Mouse (Mus musculus) MEL (cell line): ENCODE results near the gene Ostf1. TPM values are rescaled to one million over a fixed set of nuclear protein-coding genes. Genes with fewer than 3 reads are reported as not detected.

Experiments used
- DNase-seq: peaks from one replicate; pipeline ENCODE4 v3.0.0; 2011; ENCODE audit warnings: low read depth, low spot score
- H3K27ac ChIP-seq: 2 replicates; pipeline ENCODE4 v1.5.1; 2012; ENCODE audit warnings: low read depth, mild to moderate bottlenecking, control low read depth, low read length, moderate library complexity; ENCODE audit not compliant: control insufficient read depth
- H3K27me3 ChIP-seq, 2 experiments: fragments of 150-350 bp in 1 of 2; sonication (generic) in 1 of 2; 2 replicates each; pipeline ENCODE4 v1.6.1; 2012; ENCODE audit warnings: low read length in 2 of 2, mild to moderate bottlenecking in 2 of 2, improper control_type of control experiment in 1 of 2, moderate library complexity in 1 of 2; ENCODE audit not compliant: insufficient read depth in 2 of 2, control insufficient read depth in 1 of 2
- H3K36me3 ChIP-seq, 2 experiments: 2 replicates each; pipeline ENCODE4 v1.6.1; 2012 to 2014; ENCODE audit warnings: low read length in 2 of 2, improper control_type of control experiment in 1 of 2, inconsistent platforms in 1 of 2, mild to moderate bottlenecking in 1 of 2; ENCODE audit not compliant: insufficient read depth in 2 of 2, control insufficient read depth in 1 of 2
- H3K4me1 ChIP-seq, 2 experiments: fragments of 150-350 bp in 1 of 2; sonication (generic) in 1 of 2; 2 replicates each; pipeline ENCODE4 v1.6.1; 2012; ENCODE audit warnings: low read length in 2 of 2, improper control_type of control experiment in 1 of 2, mild to moderate bottlenecking in 1 of 2; ENCODE audit not compliant: insufficient read depth in 2 of 2, control insufficient read depth in 1 of 2
- H3K4me3 ChIP-seq, 2 experiments: fragments of 150-350 bp in 1 of 2; sonication (generic) in 1 of 2; 2 replicates each; pipeline ENCODE4 v1.5.1; 2012; ENCODE audit warnings: low read depth in 2 of 2, low read length in 2 of 2, mild to moderate bottlenecking in 2 of 2, moderate library complexity in 2 of 2, control low read depth in 1 of 2, improper control_type of control experiment in 1 of 2; ENCODE audit not compliant: control insufficient read depth in 1 of 2, insufficient read depth in 1 of 2
- H3K79me2 ChIP-seq: 2 replicates; pipeline ENCODE4 v1.6.1; 2012; ENCODE audit warnings: mild to moderate bottlenecking, low read length, moderate library complexity; ENCODE audit not compliant: control insufficient read depth, poor library complexity, insufficient read depth
- H3K9ac ChIP-seq: 2 replicates; pipeline ENCODE4 v1.6.1; 2012; ENCODE audit warnings: low read depth, mild to moderate bottlenecking, control low read depth, low read length, moderate library complexity; ENCODE audit not compliant: control insufficient read depth, poor library complexity, severe bottlenecking
- H3K9me3 ChIP-seq: fragments of 150-350 bp; sonication (generic); replicated peaks from 2 replicates; pipeline ENCODE4 v1.6.1; 2012; ENCODE audit warnings: mild to moderate bottlenecking, low read length, improper control_type of control experiment, moderate library complexity; ENCODE audit not compliant: insufficient read depth
- CHD2 ChIP-seq: IDR thresholded peaks from 2 replicates; pipeline ENCODE4 v1.6.1; 2011; ENCODE audit warnings: low read length, improper control_type of control experiment
- E2F4 ChIP-seq: IDR thresholded peaks from 2 replicates; pipeline ENCODE4 v1.6.1; 2011; ENCODE audit warnings: low read depth, low read length, improper control_type of control experiment, borderline replicate concordance
- ELF1 ChIP-seq: IDR thresholded peaks from 2 replicates; pipeline ENCODE4 v1.6.1; 2014; ENCODE audit warnings: low read depth, mild to moderate bottlenecking, inconsistent platforms, low read length, improper control_type of control experiment, moderate library complexity
- ETS1 ChIP-seq: IDR thresholded peaks from 2 replicates; pipeline ENCODE4 v1.6.1; 2012; ENCODE audit warnings: low read depth, mild to moderate bottlenecking, inconsistent platforms, low read length, improper control_type of control experiment, moderate library complexity
- GATA1 ChIP-seq: IDR thresholded peaks from 2 replicates; pipeline ENCODE4 v1.6.1; 2011; ENCODE audit warnings: low read depth, low read length, improper control_type of control experiment
- JUND ChIP-seq: IDR thresholded peaks from 2 replicates; pipeline ENCODE4 v1.6.1; 2011; ENCODE audit warnings: low read depth, mild to moderate bottlenecking, improper control_type of control experiment, low read length
- MAFK ChIP-seq: IDR thresholded peaks from 2 replicates; pipeline ENCODE4 v1.6.1; 2011; ENCODE audit warnings: low read depth, mild to moderate bottlenecking, low read length, improper control_type of control experiment, borderline replicate concordance
- MAZ ChIP-seq: IDR thresholded peaks from 2 replicates; pipeline ENCODE4 v1.6.1; 2012; ENCODE audit warnings: low read depth, mild to moderate bottlenecking, inconsistent platforms, low read length, improper control_type of control experiment
- MEF2A ChIP-seq: IDR thresholded peaks from 2 replicates; pipeline ENCODE4 v1.6.1; 2014; ENCODE audit warnings: low read depth, mild to moderate bottlenecking, inconsistent platforms, low read length, improper control_type of control experiment; ENCODE audit not compliant: poor library complexity, insufficient replicate concordance, severe bottlenecking; ENCODE audit errors: extremely low read depth
- NELFE ChIP-seq: IDR thresholded peaks from 2 replicates; pipeline ENCODE4 v1.6.1; 2011; ENCODE audit warnings: low read depth, low read length, improper control_type of control experiment
- NRF1 ChIP-seq: IDR thresholded peaks from 2 replicates; pipeline ENCODE4 v1.6.1; 2014; ENCODE audit warnings: low read depth, mild to moderate bottlenecking, inconsistent platforms, low read length, improper control_type of control experiment, moderate library complexity; ENCODE audit not compliant: poor library complexity, insufficient read depth, severe bottlenecking
- RAD21 ChIP-seq: IDR thresholded peaks from 2 replicates; pipeline ENCODE4 v1.6.1; 2011; ENCODE audit warnings: mild to moderate bottlenecking, low read depth, low read length, improper control_type of control experiment
- RCOR1 ChIP-seq: IDR thresholded peaks from 2 replicates; pipeline ENCODE4 v1.6.1; 2012; ENCODE audit warnings: low read depth, mild to moderate bottlenecking, inconsistent platforms, low read length, improper control_type of control experiment
- SMC3 ChIP-seq: IDR thresholded peaks from 2 replicates; pipeline ENCODE4 v1.6.1; 2011; ENCODE audit warnings: low read depth, low read length, improper control_type of control experiment
- TAL1 ChIP-seq: IDR thresholded peaks from 2 replicates; pipeline ENCODE4 v1.6.1; 2012; ENCODE audit warnings: mild to moderate bottlenecking, inconsistent platforms, low read length, moderate library complexity, mixed read lengths
- TBP ChIP-seq: IDR thresholded peaks from 2 replicates; pipeline ENCODE4 v1.8.0; 2011; ENCODE audit warnings: low read depth, low read length, improper control_type of control experiment
- ZC3H11A ChIP-seq: IDR thresholded peaks from 2 replicates; pipeline ENCODE4 v1.6.1; 2012; ENCODE audit warnings: low read depth, mild to moderate bottlenecking, inconsistent platforms, low read length, improper control_type of control experiment
- polyA plus RNA-seq, 2 experiments: library from polyadenylated mRNA; stranded (reverse) in 1 of 2; unstranded in 1 of 2; fragments of >175 nt in 1 of 2; fragments of >200 nt in 1 of 2; gene quantifications; 2 replicates each; pipeline versions ENCODE4 v1.2.1 to v1.2.4; 2012; ENCODE audit warnings: low replicate concordance in 2 of 2, low read depth in 1 of 2; ENCODE audit not compliant: insufficient read length in 2 of 2, insufficient read depth in 1 of 2, missing spikeins in 1 of 2
- total RNA-seq: library from RNA; depleted of rRNA; stranded (reverse); fragments of 300-350 nt; gene quantifications from 2 replicates; pipeline ENCODE4 v1.2.3, GENCODE M21; 2012

Gene Ostf1
- total and polyA plus RNA-seq, 3 experiments = 117 to 162 TPM; not detected in 1

DNA sequence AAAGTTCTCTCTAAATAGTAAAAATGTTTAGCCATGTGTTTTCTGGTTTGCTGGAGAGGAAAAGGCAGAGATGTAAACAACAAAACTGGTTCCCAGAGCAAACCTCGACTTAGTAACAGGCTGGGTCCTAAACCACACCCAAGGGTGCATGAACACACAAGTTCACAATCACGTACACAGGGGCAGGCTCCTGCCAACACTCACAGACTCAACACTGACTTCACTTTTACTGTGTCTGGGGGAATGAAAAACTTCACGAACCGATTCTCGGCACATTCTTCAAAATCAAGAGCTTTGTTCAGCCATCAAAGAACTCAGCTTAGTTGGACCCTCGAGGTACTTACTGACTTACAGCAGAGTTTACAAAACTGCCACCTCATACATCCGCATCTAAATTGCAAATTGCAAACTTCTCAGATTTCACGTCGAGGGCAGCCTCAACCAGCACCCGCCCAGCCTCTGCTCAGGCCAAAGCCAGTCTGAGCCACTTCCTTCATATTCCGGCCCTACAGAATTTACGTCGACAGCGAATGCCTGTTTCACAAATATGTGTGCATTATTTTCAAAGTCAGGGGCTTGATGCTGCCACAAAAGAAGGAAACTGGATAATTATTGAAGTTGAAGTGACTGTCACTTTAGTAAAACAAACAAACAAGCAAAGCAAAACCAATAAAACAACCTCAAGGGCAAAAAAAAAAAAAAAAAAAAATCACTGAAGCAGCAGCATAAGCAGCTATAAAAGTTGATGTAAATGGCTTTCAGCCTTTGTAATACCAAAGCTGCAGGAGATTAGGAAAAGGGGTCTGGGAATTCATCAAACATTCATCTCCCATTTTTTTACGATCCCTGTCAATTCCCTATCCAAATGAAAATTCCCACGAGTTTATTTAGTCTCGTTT lies 1.2 kb downstream of the Ostf1 start (continued):
- TF ChIP-seq MAZ = no peak

- Histone ChIP-seq H3K36me3 (peaks cover 0 to 15% of the 10 kb centered on the region in 2 experiments; a peak in 2 of 4 replicates), H3K27me3 (no peaks in the 10 kb centered on the region), H3K9me3 (no peaks in the 10 kb centered on the region), H3K4me3 (peak overlapping the region in 1 of 2 experiments; percentile 100; a peak in 1 of 4 replicates), H3K79me2 (peaks cover 56% of the 10 kb centered on the region), H3K4me1 (peaks cover 4 to 22% of the 10 kb centered on the region in 2 experiments), H3K27ac (no peak overlapping the region), H3K9ac (no peak overlapping the region)
- no peak for TF ChIP-seq E2F4
- no peak for TF ChIP-seq ELF1
- no peak for TF ChIP-seq TAL1
- no peak for TF ChIP-seq MAZ
- TF ChIP-seq TBP = no peak
- TF ChIP-seq MAFK = no peak
- no peak for TF ChIP-seq RAD21
- DNase-seq = no peak
Measured at GRCm38 (mm10) chr19:18629589-18629988, 2.0 kb downstream of the Ostf1 start.

GRCm38 (mm10) chr19:18623894-18624293 lies 7.7 kb downstream of the Ostf1 start:
- H3K4me1 ChIP-seq = peaks cover 3 to 12% of the 10 kb centered on the region in 2 experiments; a peak in 2 of 4 replicates
- peaks cover 69% of the 10 kb centered on the region for H3K79me2 ChIP-seq
- no peak overlapping the region for H3K9ac ChIP-seq
- H3K4me3 ChIP-seq = no peak overlapping the region
- no peaks in the 10 kb centered on the region for H3K9me3 ChIP-seq
- no peaks in the 10 kb centered on the region for H3K27me3 ChIP-seq
- TF ChIP-seq ETS1 (no peak), CHD2 (no peak), GATA1 (no peak), RCOR1 (no peak), NELFE (no peak), JUND (no peak), MEF2A (no peak), SMC3 (no peak), ELF1 (no peak), ZC3H11A (no peak), NRF1 (no peak), RAD21 (no peak), TAL1 (no peak)
- TF ChIP-seq, all 39 proteins: peak for 0
- Histone ChIP-seq H3K36me3 (peaks cover 0 to 6% of the 10 kb centered on the region in 2 experiments; a peak in 3 of 4 replicates), H3K27ac (no peak overlapping the region)
- DNase-seq = no peak
